Mouse (Mus musculus): ENCODE measurements around the gene Smco3. TPM values are rescaled to one million over a fixed set of nuclear protein-coding genes. Genes with fewer than 3 reads are reported as not detected.

The Smco3 gene
- total and polyA plus RNA-seq, 2 experiments: not detected

GRCm38 (mm10) chr6:136857873-136858260 lies 22.6 kb upstream of the Smco3 start:
- H3K27me3 ChIP-seq (ENCODE audit: control insufficient read depth, insufficient read depth, low read length): no peaks in the 10 kb centered on the region
- 0 out of 2 replicates have a peak overlapping the region, but pooled peaks have one; percentile 23 for H3K9ac ChIP-seq (ENCODE audit: low read depth, low read length)
- TF ChIP-seq CTCF (IDR thresholded peaks at IDR 0.05; ENCODE audit: low read depth, low read length): no peak
- no peak for TF ChIP-seq POLR2A (IDR thresholded peaks at IDR 0.05; ENCODE audit: extremely low read depth, insufficient read depth, low read length)
- peak overlapping the region; percentile 44; the same call in 1 of the 2 replicates for H3K4me3 ChIP-seq (ENCODE audit: insufficient read depth, low read depth, low read length)
- no peaks in the 10 kb centered on the region for H3K79me2 ChIP-seq (ENCODE audit: control insufficient read depth, insufficient read depth, low read length)
- H3K27ac ChIP-seq (replicated peaks; ENCODE audit: insufficient read depth, low read depth, low read length): peak overlapping the region; percentile 63
- no peaks in the 10 kb centered on the region for H3K36me3 ChIP-seq (ENCODE audit: control insufficient read depth, insufficient read depth, low read length)
- no peaks in the 10 kb centered on the region for H3K4me1 ChIP-seq (ENCODE audit: control insufficient read depth, insufficient read depth, low read length)
- 26% methylated on average over 11 of the region's 11 CpGs for WGBS
- peak; percentile 44 for DNase-seq (ENCODE audit: extremely low read depth, low read depth, low spot score)

GRCm38 (mm10) chr6:136857186-136857872 lies 22.1 kb upstream of the Smco3 start, which contains the start of gene Art4:
Gene Art4, minus strand, starts transcription at chr6:136857733.
- H3K27ac ChIP-seq (replicated peaks; ENCODE audit: insufficient read depth, low read depth, low read length): peak within 1 kb of the TSS; percentile 63
- H3K9ac ChIP-seq (ENCODE audit: low read depth, low read length): peak within 1 kb of the TSS; percentile 35; the same call in 1 of the 2 replicates
- no peaks in the 10 kb centered on the region for H3K4me1 ChIP-seq (ENCODE audit: control insufficient read depth, insufficient read depth, low read length)
- peak within 1 kb of the TSS; percentile 44 for H3K4me3 ChIP-seq (ENCODE audit: insufficient read depth, low read depth, low read length)
- TF ChIP-seq POLR2A (IDR thresholded peaks at IDR 0.05; ENCODE audit: extremely low read depth, insufficient read depth, low read length): no peak
- TF ChIP-seq CTCF (IDR thresholded peaks at IDR 0.05; ENCODE audit: low read depth, low read length): no peak
- no peaks in the 10 kb centered on the region for H3K27me3 ChIP-seq (ENCODE audit: control insufficient read depth, insufficient read depth, low read length)
- WGBS: 61% methylated on average over 18 of the region's 18 CpGs
- no peaks in the 10 kb centered on the region for H3K36me3 ChIP-seq (ENCODE audit: control insufficient read depth, insufficient read depth, low read length)
- no peaks in the 10 kb centered on the region for H3K79me2 ChIP-seq (ENCODE audit: control insufficient read depth, insufficient read depth, low read length)
- no peak for DNase-seq (ENCODE audit: extremely low read depth, low read depth, low spot score)

- peak overlapping the region; percentile 47 for H3K27ac ChIP-seq (replicated peaks; ENCODE audit: insufficient read depth, low read depth, low read length)
- peak overlapping the region; percentile 55 for H3K4me3 ChIP-seq (ENCODE audit: insufficient read depth, low read depth, low read length)
- no peak for TF ChIP-seq POLR2A (IDR thresholded peaks at IDR 0.05; ENCODE audit: extremely low read depth, insufficient read depth, low read length)
- no peak for TF ChIP-seq CTCF (IDR thresholded peaks at IDR 0.05; ENCODE audit: low read depth, low read length)
- H3K9ac ChIP-seq (ENCODE audit: low read depth, low read length): peak overlapping the region; percentile 57; the same call in 1 of the 2 replicates
- no peak for DNase-seq (ENCODE audit: extremely low read depth, low read depth, low spot score)
- no peaks in the 10 kb centered on the region for H3K79me2 ChIP-seq (ENCODE audit: control insufficient read depth, insufficient read depth, low read length)
- H3K36me3 ChIP-seq (ENCODE audit: control insufficient read depth, insufficient read depth, low read length): no peaks in the 10 kb centered on the region
- WGBS: 61% methylated on average over 14 of the region's 14 CpGs
- H3K4me1 ChIP-seq (ENCODE audit: control insufficient read depth, insufficient read depth, low read length): no peaks in the 10 kb centered on the region
- H3K27me3 ChIP-seq (ENCODE audit: control insufficient read depth, insufficient read depth, low read length): no peaks in the 10 kb centered on the region
Observed at GRCm38 (mm10) chr6:136856071-136856636, 20.9 kb upstream of the Smco3 start.

- Histone ChIP-seq H3K36me3 (ENCODE audit: control insufficient read depth, insufficient read depth, low read length) (no peaks in the 10 kb centered on the region), H3K79me2 (ENCODE audit: control insufficient read depth, insufficient read depth, low read length) (no peaks in the 10 kb centered on the region), H3K27ac (replicated peaks; ENCODE audit: insufficient read depth, low read depth, low read length) (no peak overlapping the region), H3K4me3 (ENCODE audit: insufficient read depth, low read depth, low read length) (no peak overlapping the region), H3K27me3 (ENCODE audit: control insufficient read depth, insufficient read depth, low read length) (no peaks in the 10 kb centered on the region), H3K4me1 (ENCODE audit: control insufficient read depth, insufficient read depth, low read length) (no peaks in the 10 kb centered on the region), H3K9ac (ENCODE audit: low read depth, low read length) (no peak overlapping the region)
- 66% methylated on average over 2 of the region's 2 CpGs for WGBS
- TF ChIP-seq POLR2A (IDR thresholded peaks at IDR 0.05; ENCODE audit: extremely low read depth, insufficient read depth, low read length) (no peak), CTCF (IDR thresholded peaks at IDR 0.05; ENCODE audit: low read depth, low read length) (no peak)
- DNase-seq (ENCODE audit: extremely low read depth, low read depth, low spot score): no peak
Observed at GRCm38 (mm10) chr6:136855183-136855582, 19.9 kb upstream of the Smco3 start.

- H3K79me2 ChIP-seq (ENCODE audit: control insufficient read depth, insufficient read depth, low read length): no peaks in the 10 kb centered on the region
- H3K27ac ChIP-seq (replicated peaks; ENCODE audit: insufficient read depth, low read depth, low read length): no peak overlapping the region
- H3K9ac ChIP-seq (ENCODE audit: low read depth, low read length): no peak overlapping the region
- no peaks in the 10 kb centered on the region for H3K4me1 ChIP-seq (ENCODE audit: control insufficient read depth, insufficient read depth, low read length)
- TF ChIP-seq POLR2A (IDR thresholded peaks at IDR 0.05; ENCODE audit: extremely low read depth, insufficient read depth, low read length) (no peak), CTCF (IDR thresholded peaks at IDR 0.05; ENCODE audit: low read depth, low read length) (no peak)
- no peaks in the 10 kb centered on the region for H3K36me3 ChIP-seq (ENCODE audit: control insufficient read depth, insufficient read depth, low read length)
- WGBS: 84% methylated on average over 11 of the region's 11 CpGs
- no peak overlapping the region for H3K4me3 ChIP-seq (ENCODE audit: insufficient read depth, low read depth, low read length)
- no peak for DNase-seq (ENCODE audit: extremely low read depth, low read depth, low spot score)
- no peaks in the 10 kb centered on the region for H3K27me3 ChIP-seq (ENCODE audit: control insufficient read depth, insufficient read depth, low read length)
Observed at GRCm38 (mm10) chr6:136854361-136854781, 19.1 kb upstream of the Smco3 start.

GRCm38 (mm10) chr6:136852762-136853161 lies 17.5 kb upstream of the Smco3 start:
- H3K4me3 ChIP-seq (ENCODE audit: insufficient read depth, low read depth, low read length): no peak overlapping the region

More at GRCm38 (mm10) chr6:136852762-136853161, 17.5 kb upstream of the Smco3 start:
- DNase-seq (ENCODE audit: extremely low read depth, low read depth, low spot score): no peak
- H3K27ac ChIP-seq (replicated peaks; ENCODE audit: insufficient read depth, low read depth, low read length): no peak overlapping the region
- TF ChIP-seq CTCF (IDR thresholded peaks at IDR 0.05; ENCODE audit: low read depth, low read length) (no peak), POLR2A (IDR thresholded peaks at IDR 0.05; ENCODE audit: extremely low read depth, insufficient read depth, low read length) (no peak)
- no peaks in the 10 kb centered on the region for H3K4me1 ChIP-seq (ENCODE audit: control insufficient read depth, insufficient read depth, low read length)
- no peaks in the 10 kb centered on the region for H3K27me3 ChIP-seq (ENCODE audit: control insufficient read depth, insufficient read depth, low read length)
- no peak overlapping the region for H3K9ac ChIP-seq (ENCODE audit: low read depth, low read length)
- WGBS: 77% methylated on average over 3 of the region's 3 CpGs
- no peaks in the 10 kb centered on the region for H3K36me3 ChIP-seq (ENCODE audit: control insufficient read depth, insufficient read depth, low read length)
- no peaks in the 10 kb centered on the region for H3K79me2 ChIP-seq (ENCODE audit: control insufficient read depth, insufficient read depth, low read length)
